Mouse (Mus musculus) layer of hippocampus, postnatal 36 days (tissue): ENCODE results near the gene Mcam. TPM values are rescaled to one million over a fixed set of nuclear protein-coding genes. Genes with fewer than 3 reads are reported as not detected.

ENCODE experiments used
- DNase-seq, 2 experiments: peaks; one replicate each; pipeline ENCODE4 v3.0.0; 2022
- total RNA-seq, 2 experiments: library from RNA; stranded (reverse); gene quantifications; 2 replicates each; pipeline ENCODE4 v1.2.3; 2021

Gene Mcam
- total RNA-seq, 2 experiments from 2014 or later: 15.6 to 18.8 TPM

- no peak for DNase-seq
Measured at GRCm38 (mm10) chr9:44135731-44136411, 1.6 kb downstream of the Mcam start.

GRCm38 (mm10) chr9:44137846-44138245, 3.6 kb downstream of the Mcam start:
- DNase-seq: no peak

GRCm38 (mm10) chr9:44141951-44142350, 7.7 kb downstream of the Mcam start:
- DNase-seq: no peak

DNA sequence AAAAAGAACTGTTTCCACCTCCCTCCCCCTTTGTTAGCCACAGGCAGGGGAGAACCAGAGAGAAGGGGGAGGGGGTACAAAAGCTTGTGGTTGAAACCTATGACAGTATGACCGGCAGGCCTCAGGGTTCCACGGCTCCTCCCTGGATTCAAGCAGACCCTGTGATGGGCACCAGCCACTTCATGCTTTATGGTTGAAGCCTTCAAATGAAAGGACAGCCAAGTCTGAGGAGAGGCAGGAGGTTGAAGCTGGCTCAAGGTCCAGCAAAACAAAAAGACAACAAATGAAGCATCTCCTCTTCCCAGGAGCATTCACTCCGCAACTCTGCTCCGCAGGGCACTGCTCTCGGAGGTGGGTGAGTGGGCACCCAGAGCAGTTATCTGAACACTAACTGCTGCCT, 9.2 kb downstream of the Mcam start:
- no peak for DNase-seq

DNA sequence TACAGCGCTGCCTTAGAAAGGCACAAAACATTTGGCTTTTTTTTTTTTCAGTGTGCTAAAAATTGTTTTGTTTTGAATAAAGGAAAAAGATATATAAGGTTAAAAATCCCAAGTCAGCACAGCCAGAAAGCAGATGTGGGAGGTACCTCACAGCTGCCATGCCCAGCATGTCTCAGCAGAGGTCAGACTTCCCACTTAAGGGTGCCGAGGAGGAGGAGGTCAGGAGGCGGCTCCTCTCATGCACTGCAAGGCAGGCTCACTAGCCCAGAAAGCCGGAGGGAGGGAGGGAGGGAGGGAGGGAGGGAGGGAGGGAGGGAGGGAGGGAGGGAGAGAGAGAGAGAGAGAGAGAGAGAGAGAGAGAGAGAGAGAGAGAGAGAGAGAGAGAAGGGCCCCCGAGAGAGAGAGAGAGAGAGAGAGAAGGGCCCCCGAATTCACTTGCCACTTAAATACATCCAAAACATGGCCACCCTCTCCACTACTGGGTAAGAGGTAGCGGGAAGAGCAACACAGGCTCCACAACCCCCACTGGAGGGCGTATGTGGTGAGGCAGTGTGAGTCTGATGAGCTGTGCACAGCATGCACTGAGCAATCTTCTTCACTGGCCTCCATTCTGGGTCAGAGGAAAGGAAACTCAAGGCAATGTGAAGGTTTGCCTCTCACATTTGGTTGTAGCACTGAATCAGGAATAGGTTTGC, 9.9 kb downstream of the Mcam start:
- no peak for DNase-seq

DNA sequence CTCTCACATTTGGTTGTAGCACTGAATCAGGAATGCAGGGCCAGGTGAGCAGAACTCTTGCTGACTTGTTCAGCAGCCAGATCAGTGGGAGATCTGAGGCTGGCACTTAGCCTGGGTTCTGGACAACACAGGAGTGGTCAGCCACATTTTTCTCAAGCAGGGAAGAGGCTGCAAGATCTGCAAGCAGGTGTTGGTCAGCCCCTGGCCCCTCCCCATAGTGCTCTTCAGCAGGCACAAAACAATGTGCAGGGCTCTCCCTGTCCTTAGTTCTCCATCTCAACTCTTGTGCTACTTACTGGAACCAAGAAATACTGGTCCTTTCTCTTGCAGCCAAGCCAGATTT, 10.4 kb downstream of the Mcam start:
- no peak for DNase-seq

- DNase-seq: no peak
Measured at GRCm38 (mm10) chr9:44147290-44147689, 13.0 kb downstream of the Mcam start.

DNA sequence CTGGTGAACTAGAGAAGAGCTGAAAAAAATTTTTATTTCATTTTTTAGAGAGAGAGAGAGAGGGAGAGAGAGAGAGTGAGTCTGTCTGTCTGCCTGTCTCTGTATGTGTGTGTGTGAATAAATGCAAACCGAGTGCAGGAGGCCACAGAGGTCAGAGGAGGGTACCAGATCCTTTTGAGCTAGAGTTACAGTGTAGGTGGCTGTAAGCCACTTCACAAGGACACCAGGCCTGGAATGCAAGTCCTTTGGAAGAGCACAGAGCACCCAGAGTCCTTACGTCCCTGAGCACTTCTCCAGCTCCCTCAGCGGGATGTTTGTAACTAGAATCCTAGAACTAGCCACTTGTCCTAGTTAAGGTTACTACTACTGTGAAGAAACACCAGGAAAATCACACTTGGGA, 25.6 kb downstream of the Mcam start:
- DNase-seq: no peak

- no peak for DNase-seq
Measured at GRCm38 (mm10) chr9:44168931-44169330, 34.7 kb downstream of the Mcam start.

DNA sequence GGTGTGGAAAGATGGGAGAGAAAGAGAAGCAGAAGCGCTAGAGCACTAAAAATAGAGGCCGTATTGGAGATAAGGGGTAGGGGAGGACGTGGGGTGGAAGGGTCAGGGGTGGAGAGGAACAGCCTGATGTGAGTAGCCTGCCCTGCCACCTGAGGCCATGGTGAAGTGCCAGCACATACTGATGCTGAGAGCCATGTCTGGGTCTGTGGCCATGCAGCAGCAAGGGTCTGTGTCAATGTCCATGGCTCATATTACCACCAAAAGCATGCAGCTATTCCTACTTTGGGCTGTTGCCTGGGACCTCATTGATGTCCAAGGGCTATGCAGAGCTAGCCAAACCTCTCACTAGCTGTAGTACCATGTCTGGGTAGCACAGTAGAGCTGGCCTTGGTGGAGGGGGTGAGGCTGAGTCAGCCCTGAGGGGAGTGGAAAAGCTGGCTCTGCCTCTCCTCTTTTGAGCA, 36.5 kb downstream of the Mcam start:
- DNase-seq: no peak

DNA sequence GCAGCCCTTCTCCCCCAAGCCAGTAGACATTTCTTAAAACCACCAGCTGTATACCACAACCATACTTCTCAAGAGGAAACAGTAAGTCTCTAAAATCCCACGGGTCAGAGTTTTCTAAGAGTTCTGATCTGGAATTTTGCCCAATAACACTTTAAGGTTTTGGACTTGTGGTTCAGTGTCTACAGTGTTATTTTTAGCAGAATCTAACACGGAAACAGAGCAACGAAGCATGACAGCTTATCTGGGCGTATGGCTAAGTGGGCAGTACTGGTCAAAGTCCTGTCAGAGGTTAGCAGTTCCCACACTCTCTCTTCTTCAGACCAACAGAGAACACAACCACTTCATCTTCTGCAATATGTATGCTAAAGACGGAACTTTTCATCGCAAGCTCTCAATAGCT, 41.3 kb downstream of the Mcam start:
- no peak for DNase-seq

DNA sequence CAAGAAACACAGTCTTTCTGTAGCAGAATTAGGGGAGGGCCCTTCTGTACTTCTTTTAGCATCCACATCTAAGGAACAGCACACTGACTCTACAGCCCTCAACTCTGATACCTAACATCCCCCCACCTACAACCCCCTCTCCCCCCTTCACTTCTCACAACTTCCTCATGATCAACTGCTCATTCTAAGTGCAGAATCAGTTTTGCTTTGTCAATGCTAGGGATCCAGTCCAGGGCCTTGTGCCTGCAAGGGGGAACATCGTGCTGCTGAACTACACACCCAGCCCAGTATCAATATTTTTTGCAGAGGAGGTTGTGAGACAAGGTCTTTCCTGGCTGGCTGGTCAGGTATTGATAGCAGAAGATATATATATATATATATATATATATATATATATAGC, 41.7 kb downstream of the Mcam start:
- no peak for DNase-seq

- DNase-seq: no peak
Measured at GRCm38 (mm10) chr9:44177405-44177804, 43.1 kb downstream of the Mcam start.

DNA sequence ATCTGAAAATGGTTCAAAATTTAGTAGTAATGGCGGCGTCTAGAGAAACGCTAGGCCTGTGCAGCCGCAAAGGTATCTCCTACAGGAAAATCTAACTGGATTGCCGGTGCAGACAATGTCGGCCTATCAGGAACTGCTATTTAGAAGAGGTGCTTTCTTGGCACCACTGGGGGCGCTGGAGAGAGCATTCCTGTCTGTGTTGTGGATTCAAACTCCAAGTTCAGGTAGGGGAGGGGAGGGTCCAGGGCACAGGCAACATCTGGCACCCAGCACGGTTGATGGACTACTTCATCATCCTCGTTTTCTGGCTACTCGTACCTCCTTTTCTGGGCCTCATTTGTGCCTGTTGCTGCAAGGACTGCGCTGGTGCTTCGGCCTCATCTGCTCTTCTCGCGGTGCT, 44.1 kb downstream of the Mcam start:
- no peak for DNase-seq

DNA sequence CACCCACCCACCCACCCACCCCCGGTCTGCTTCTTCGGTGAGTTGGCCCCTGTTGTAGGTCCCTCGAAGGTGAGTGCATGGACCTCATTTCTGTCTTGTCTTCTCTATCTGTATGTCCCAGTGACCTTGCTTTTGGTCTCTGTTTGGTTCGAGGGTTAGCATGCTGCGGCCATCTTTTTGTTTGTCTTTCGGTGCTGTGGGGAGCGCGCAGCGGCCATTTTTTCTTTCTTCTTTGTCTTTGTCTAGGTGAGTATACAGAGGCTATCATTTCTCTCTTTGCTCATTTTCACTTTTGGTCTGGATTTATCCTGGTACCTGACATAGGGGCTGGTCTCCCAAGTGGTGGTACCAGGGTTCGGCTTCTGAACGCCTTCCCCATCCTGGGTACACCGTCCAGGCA, 44.5 kb downstream of the Mcam start:
- no peak for DNase-seq

GRCm38 (mm10) chr9:44181537-44181936, 47.3 kb downstream of the Mcam start:
- no peak for DNase-seq

DNA sequence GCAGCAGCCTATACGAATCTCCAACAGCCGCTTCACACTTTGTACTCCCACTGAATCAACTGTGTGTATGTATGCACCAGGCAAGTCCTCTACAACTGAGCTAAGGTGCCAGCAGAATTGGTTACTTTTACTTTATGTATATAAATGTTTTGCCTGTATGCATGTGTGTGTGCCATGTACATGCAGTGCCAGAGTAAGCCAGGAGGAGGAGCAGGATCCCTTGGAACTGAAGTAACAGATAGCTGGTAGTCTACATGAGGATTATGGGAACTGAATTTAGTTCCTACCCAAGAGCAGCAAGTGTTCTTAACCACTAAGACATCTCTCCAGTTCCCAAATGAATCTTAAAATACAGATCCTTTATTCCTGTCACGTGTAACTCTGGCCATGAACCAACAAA, 48.0 kb downstream of the Mcam start:
- no peak for DNase-seq

GRCm38 (mm10) chr9:44188223-44188622, 54.0 kb downstream of the Mcam start:
- peak in 1 of 2 experiments; percentile 26 for DNase-seq

GRCm38 (mm10) chr9:44191166-44191565, 56.9 kb downstream of the Mcam start:
- DNase-seq: no peak

DNA sequence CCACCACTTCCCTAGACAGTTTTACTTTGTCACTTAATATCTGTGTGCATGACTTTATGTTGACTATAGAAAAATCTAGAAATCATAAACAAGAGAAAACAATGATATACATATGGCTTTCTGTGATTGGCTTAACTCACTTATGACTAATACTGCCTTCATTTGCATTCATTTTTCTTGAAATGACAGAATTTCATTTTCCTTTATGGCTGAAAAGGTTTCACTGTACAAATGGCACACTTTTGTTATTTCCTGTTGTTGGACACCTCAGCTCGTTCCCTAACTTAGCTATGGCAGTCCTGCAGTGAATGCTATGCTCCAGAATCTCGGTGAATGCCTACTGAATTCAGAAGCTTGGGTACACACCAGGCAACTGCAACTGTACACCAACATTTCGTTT, 58.0 kb downstream of the Mcam start:
- no peak for DNase-seq
